Mouse (Mus musculus): ENCODE measurements around the gene Ppp1r3d. TPM values are rescaled to one million over a fixed set of nuclear protein-coding genes. Genes with fewer than 3 reads are reported as not detected.

Ppp1r3d gene
- 0.98 and 1.1 TPM in 2 replicates for polyA plus RNA-seq (2014; fragmentation: Nextera tagmentation; extraction: Ambion mirVana)

DNA sequence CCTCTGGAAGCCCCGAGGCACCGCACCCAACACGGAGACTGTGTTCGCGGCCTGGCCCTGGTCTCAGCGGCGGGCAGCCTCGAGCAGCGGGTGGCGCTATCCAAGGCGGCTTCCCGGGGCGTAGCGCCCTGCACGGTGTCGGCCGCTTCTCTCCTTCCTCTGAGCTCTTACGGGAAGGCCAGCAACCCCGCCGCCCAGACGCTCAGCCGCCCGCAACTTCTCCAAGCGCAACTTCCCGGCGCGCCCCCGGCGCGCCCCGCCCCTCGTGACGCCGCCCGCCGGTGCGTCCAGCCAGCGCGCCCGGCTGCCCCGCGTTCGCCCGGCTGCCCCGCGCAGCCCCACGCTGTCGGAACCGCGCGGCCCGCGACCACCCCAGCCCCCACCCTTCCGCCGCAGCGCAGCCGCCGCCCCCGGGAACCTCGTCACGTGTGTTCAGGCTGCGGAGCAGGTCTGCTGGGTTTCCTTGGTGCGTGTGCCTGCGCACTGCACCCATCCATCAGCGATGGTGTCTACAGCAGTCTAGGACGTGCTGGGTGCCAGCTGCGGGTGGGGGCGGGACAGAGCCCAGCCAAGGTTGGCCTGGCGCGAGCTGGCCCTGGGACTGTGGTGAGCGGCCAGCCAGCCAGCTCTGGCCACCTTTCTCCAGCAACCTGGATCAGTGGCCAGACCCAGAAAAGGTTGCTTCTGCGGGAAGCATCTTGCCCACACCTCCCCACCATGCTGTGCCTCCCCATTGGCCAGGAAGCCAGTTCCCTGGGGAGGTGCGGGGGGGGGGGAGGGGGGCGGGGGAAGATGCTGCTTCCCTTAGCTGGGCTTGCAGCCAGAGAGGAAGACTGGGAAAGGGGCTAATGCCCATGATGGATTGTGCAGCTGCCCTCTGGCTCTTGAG lies at the start of gene Ppp1r3d, which contains the start of gene Fam217b:
TSS of gene Ppp1r3d (minus strand) at position 212 of the 889 bp plus-strand sequence.
TSS of gene Fam217b (plus strand) at position 264 of the 889 bp plus-strand sequence.
- peak within 1 kb of the TSS; percentile 93 for H3K4me2 ChIP-seq
- peak within 1 kb of the TSS; percentile 62 for H3K9ac ChIP-seq (ENCODE audit: low read length)
- ATAC-seq (ENCODE audit: low FRiP score) (peak; percentile 85), DNase-seq (ENCODE audit: low spot score, missing footprints) (peak; percentile 93)
- H3K4me3 ChIP-seq (ENCODE audit: low read depth, low read length) = peak within 1 kb of the TSS; percentile 69
- H3K36me3 ChIP-seq (ENCODE audit: control insufficient read depth, insufficient read depth, low read length) = no peaks in the 10 kb centered on the region
- H3K9me3 ChIP-seq (ENCODE audit: control insufficient read depth, low read length) = no peaks in the 10 kb centered on the region
- H3K4me1 ChIP-seq (ENCODE audit: control insufficient read depth, insufficient read depth, low read length) = peaks cover 13% of the 10 kb centered on the region
- H3K27ac ChIP-seq (ENCODE audit: low read depth, low read length) = no peak within 1 kb of the TSS
- WGBS = under 1% methylated on average over 71 of the region's 74 CpGs
- H3K27me3 ChIP-seq (ENCODE audit: control insufficient read depth, insufficient read depth, low read length) = peaks cover 12% of the 10 kb centered on the region

DNA sequence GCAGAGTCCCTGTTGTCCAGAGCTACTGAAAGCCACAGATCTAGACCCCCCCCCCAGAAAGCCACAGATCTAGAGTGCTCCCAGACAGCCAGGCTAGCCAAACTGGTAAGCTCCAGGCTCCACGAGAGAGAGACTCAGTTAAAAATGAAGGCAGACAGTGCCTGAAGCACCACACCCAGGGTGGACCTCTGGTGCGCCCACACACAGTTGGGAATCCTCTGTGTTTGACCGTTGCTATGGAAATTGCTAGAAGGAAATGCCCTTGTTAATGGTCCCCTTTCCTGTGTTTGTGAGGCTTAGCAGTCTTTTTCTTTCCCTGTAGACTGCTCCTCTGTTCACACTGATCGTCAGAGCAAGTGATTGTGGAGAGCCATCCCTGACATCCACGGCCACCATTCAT lies 46.1 kb upstream of the Ppp1r3d start:
- no peak for DNase-seq (ENCODE audit: low spot score, missing footprints)
- 76% methylated on average over 5 of the region's 5 CpGs for WGBS
- Histone ChIP-seq H3K9me3 (ENCODE audit: control insufficient read depth, low read length) (no peaks in the 10 kb centered on the region), H3K4me1 (ENCODE audit: control insufficient read depth, insufficient read depth, low read length) (no peaks in the 10 kb centered on the region), H3K4me2 (no peak overlapping the region), H3K4me3 (ENCODE audit: low read depth, low read length) (no peak overlapping the region), H3K27ac (ENCODE audit: low read depth, low read length) (no peak overlapping the region), H3K27me3 (ENCODE audit: control insufficient read depth, insufficient read depth, low read length) (no peaks in the 10 kb centered on the region), H3K36me3 (ENCODE audit: control insufficient read depth, insufficient read depth, low read length) (no peaks in the 10 kb centered on the region), H3K9ac (ENCODE audit: low read length) (no peak overlapping the region)
- no peak for ATAC-seq (ENCODE audit: low FRiP score)

DNA sequence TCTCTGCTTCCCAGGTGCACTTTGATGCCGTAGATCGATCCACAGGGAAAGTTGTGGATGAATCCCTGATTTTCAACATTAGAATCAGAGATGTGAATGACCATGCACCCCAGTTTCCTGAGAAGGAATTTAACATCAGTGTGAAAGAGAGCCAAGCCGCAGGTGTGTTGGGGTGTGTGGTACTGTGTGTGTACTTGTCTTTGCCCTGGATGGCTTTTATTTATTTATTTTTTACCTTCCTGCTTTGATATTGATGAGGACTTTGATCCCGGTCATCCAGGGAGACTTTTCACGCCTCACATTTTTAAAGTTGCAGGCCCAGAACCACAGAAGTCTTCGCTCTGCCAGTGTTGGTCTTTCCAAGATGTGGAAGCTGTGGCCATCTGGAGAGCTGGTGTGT lies 43.1 kb upstream of the Ppp1r3d start:
- WGBS = 90% methylated on average over 6 of the region's 6 CpGs
- H3K36me3 ChIP-seq (ENCODE audit: control insufficient read depth, insufficient read depth, low read length) = no peaks in the 10 kb centered on the region
- no peak overlapping the region for H3K9ac ChIP-seq (ENCODE audit: low read length)
- no peak for ATAC-seq (ENCODE audit: low FRiP score)
- H3K4me3 ChIP-seq (ENCODE audit: low read depth, low read length) = no peak overlapping the region
- DNase-seq (ENCODE audit: low spot score, missing footprints) = no peak
- H3K4me2 ChIP-seq = no peak overlapping the region
- H3K4me1 ChIP-seq (ENCODE audit: control insufficient read depth, insufficient read depth, low read length) = no peaks in the 10 kb centered on the region
- H3K27ac ChIP-seq (ENCODE audit: low read depth, low read length) = no peak overlapping the region
- no peaks in the 10 kb centered on the region for H3K9me3 ChIP-seq (ENCODE audit: control insufficient read depth, low read length)
- no peaks in the 10 kb centered on the region for H3K27me3 ChIP-seq (ENCODE audit: control insufficient read depth, insufficient read depth, low read length)

GRCm38 (mm10) chr2:178454664-178455516 lies 40.6 kb upstream of the Ppp1r3d start:
- no peak overlapping the region for H3K4me2 ChIP-seq
- H3K27ac ChIP-seq (ENCODE audit: low read depth, low read length) = no peak overlapping the region
- WGBS = 64% methylated on average over 17 of the region's 17 CpGs
- H3K9me3 ChIP-seq (ENCODE audit: control insufficient read depth, low read length) = no peaks in the 10 kb centered on the region
- no peaks in the 10 kb centered on the region for H3K36me3 ChIP-seq (ENCODE audit: control insufficient read depth, insufficient read depth, low read length)
- H3K27me3 ChIP-seq (ENCODE audit: control insufficient read depth, insufficient read depth, low read length) = no peaks in the 10 kb centered on the region
- ATAC-seq (ENCODE audit: low FRiP score) (peak; percentile 57; the same call in 1 of the 2 replicates), DNase-seq (ENCODE audit: low spot score, missing footprints) (peak; percentile 84)
- H3K4me3 ChIP-seq (ENCODE audit: low read depth, low read length) = no peak overlapping the region
- H3K4me1 ChIP-seq (ENCODE audit: control insufficient read depth, insufficient read depth, low read length) = no peaks in the 10 kb centered on the region
- no peak overlapping the region for H3K9ac ChIP-seq (ENCODE audit: low read length)

DNA sequence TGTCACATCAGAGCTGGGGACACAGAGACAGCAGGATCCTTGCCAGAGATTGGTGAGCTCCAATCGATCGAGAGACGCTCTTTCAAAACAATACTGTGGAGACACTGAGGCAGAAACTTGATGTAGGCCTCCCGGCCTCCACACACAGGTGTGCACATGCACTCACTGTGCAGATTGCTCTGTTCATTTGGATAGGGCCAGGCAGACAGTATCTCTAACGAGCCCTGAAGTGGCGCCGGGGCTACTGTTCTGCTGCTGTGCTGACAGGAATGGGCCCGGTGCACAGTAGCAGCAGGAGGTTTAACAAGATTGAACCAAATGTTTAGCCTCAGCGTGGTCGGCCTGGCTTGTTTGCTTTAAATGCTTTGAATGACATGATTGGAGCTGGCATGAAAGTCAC lies 36.7 kb upstream of the Ppp1r3d start:
- H3K9ac ChIP-seq (ENCODE audit: low read length) = no peak overlapping the region
- H3K4me2 ChIP-seq = no peak overlapping the region
- no peak overlapping the region for H3K27ac ChIP-seq (ENCODE audit: low read depth, low read length)
- no peaks in the 10 kb centered on the region for H3K4me1 ChIP-seq (ENCODE audit: control insufficient read depth, insufficient read depth, low read length)
- no peaks in the 10 kb centered on the region for H3K27me3 ChIP-seq (ENCODE audit: control insufficient read depth, insufficient read depth, low read length)
- H3K4me3 ChIP-seq (ENCODE audit: low read depth, low read length) = no peak overlapping the region
- 71% methylated on average over 10 of the region's 10 CpGs for WGBS
- DNase-seq (ENCODE audit: low spot score, missing footprints) (peak; percentile 61), ATAC-seq (ENCODE audit: low FRiP score) (no peak)
- no peaks in the 10 kb centered on the region for H3K9me3 ChIP-seq (ENCODE audit: control insufficient read depth, low read length)
- no peaks in the 10 kb centered on the region for H3K36me3 ChIP-seq (ENCODE audit: control insufficient read depth, insufficient read depth, low read length)

GRCm38 (mm10) chr2:178450236-178450635 lies 36.0 kb upstream of the Ppp1r3d start:
- 23% methylated on average over 2 of the region's 2 CpGs for WGBS
- Histone ChIP-seq H3K27ac (ENCODE audit: low read depth, low read length) (no peak overlapping the region), H3K27me3 (ENCODE audit: control insufficient read depth, insufficient read depth, low read length) (no peaks in the 10 kb centered on the region), H3K4me3 (ENCODE audit: low read depth, low read length) (no peak overlapping the region), H3K9me3 (ENCODE audit: control insufficient read depth, low read length) (no peaks in the 10 kb centered on the region), H3K36me3 (ENCODE audit: control insufficient read depth, insufficient read depth, low read length) (no peaks in the 10 kb centered on the region), H3K9ac (ENCODE audit: low read length) (no peak overlapping the region), H3K4me2 (no peak overlapping the region), H3K4me1 (ENCODE audit: control insufficient read depth, insufficient read depth, low read length) (no peaks in the 10 kb centered on the region)
- DNase-seq (ENCODE audit: low spot score, missing footprints) (peak; percentile 59), ATAC-seq (ENCODE audit: low FRiP score) (no peak)

DNA sequence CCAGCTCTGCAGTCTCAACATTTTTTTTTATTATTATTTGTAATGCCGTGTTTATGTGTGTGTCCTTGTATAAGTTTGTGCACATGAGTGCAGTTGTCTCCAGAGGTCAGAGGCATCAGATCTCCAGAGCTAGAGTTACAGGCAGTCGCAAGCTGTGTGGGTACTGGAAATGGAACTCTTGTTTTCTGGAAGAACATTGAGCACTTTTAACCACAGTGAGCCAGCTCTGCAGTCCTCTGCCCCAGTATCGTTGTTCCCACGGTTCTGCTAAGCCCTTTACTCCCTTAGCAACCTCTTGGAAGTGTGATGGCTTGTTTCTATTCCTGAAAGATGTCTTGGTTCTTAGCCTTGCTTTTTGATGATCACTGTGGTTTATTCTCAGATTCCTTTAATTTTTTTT lies 35.1 kb upstream of the Ppp1r3d start:
- Histone ChIP-seq H3K4me2 (no peak overlapping the region), H3K4me3 (ENCODE audit: low read depth, low read length) (no peak overlapping the region), H3K9ac (ENCODE audit: low read length) (no peak overlapping the region), H3K27me3 (ENCODE audit: control insufficient read depth, insufficient read depth, low read length) (no peaks in the 10 kb centered on the region), H3K36me3 (ENCODE audit: control insufficient read depth, insufficient read depth, low read length) (no peaks in the 10 kb centered on the region), H3K4me1 (ENCODE audit: control insufficient read depth, insufficient read depth, low read length) (no peaks in the 10 kb centered on the region), H3K9me3 (ENCODE audit: control insufficient read depth, low read length) (no peaks in the 10 kb centered on the region), H3K27ac (ENCODE audit: low read depth, low read length) (no peak overlapping the region)
- WGBS = 84% methylated on average over 4 of the region's 4 CpGs
- DNase-seq (ENCODE audit: low spot score, missing footprints) = peak; percentile 69
- no peak for ATAC-seq (ENCODE audit: low FRiP score)

DNA sequence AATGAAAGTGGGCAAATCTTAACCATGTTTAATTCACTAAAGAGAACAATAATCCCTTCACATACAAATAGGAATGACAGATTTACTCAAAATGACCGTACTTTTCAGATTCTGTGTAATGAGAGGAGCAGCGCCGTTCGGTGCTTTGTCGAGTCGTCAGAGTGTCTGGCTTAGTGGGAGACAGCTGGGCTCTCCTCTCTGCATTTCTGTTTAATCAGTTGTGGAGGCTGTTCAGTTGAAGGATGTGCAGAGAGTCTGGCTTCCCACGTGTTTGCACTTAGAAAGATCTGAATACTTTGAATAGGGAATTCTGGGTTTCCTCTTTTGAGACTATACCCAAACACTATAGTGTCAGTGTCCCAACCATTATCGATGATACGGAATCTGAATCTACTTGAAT lies 23.0 kb upstream of the Ppp1r3d start:
- H3K9me3 ChIP-seq (ENCODE audit: control insufficient read depth, low read length) = no peaks in the 10 kb centered on the region
- ATAC-seq (ENCODE audit: low FRiP score) (no peak), DNase-seq (ENCODE audit: low spot score, missing footprints) (no peak)
- no peak overlapping the region for H3K9ac ChIP-seq (ENCODE audit: low read length)
- H3K4me2 ChIP-seq = no peak overlapping the region
- WGBS = 78% methylated on average over 9 of the region's 9 CpGs
- no peaks in the 10 kb centered on the region for H3K27me3 ChIP-seq (ENCODE audit: control insufficient read depth, insufficient read depth, low read length)
- H3K4me3 ChIP-seq (ENCODE audit: low read depth, low read length) = no peak overlapping the region
- no peaks in the 10 kb centered on the region for H3K36me3 ChIP-seq (ENCODE audit: control insufficient read depth, insufficient read depth, low read length)
- no peak overlapping the region for H3K27ac ChIP-seq (ENCODE audit: low read depth, low read length)
- no peaks in the 10 kb centered on the region for H3K4me1 ChIP-seq (ENCODE audit: control insufficient read depth, insufficient read depth, low read length)

- no peaks in the 10 kb centered on the region for H3K9me3 ChIP-seq (ENCODE audit: control insufficient read depth, low read length)
- no peak overlapping the region for H3K4me2 ChIP-seq
- ATAC-seq (ENCODE audit: low FRiP score) (no peak), DNase-seq (ENCODE audit: low spot score, missing footprints) (no peak)
- no peak overlapping the region for H3K4me3 ChIP-seq (ENCODE audit: low read depth, low read length)
- no peaks in the 10 kb centered on the region for H3K27me3 ChIP-seq (ENCODE audit: control insufficient read depth, insufficient read depth, low read length)
- 82% methylated on average over 2 of the region's 2 CpGs for WGBS
- H3K4me1 ChIP-seq (ENCODE audit: control insufficient read depth, insufficient read depth, low read length) = no peaks in the 10 kb centered on the region
- H3K27ac ChIP-seq (ENCODE audit: low read depth, low read length) = no peak overlapping the region
- H3K9ac ChIP-seq (ENCODE audit: low read length) = no peak overlapping the region
- H3K36me3 ChIP-seq (ENCODE audit: control insufficient read depth, insufficient read depth, low read length) = no peaks in the 10 kb centered on the region
Measured at GRCm38 (mm10) chr2:178433903-178434302, 19.6 kb upstream of the Ppp1r3d start.

Data from midbrain, embryonic 11.5 days (tissue).